Mouse (Mus musculus) ES-Bruce4 (cell line): ENCODE results near the gene Pde1c. TPM values are rescaled to one million over a fixed set of nuclear protein-coding genes. Genes with fewer than 3 reads are reported as not detected.

ENCODE experiments used
- H3K27ac ChIP-seq: 2 replicates; pipeline ENCODE4 v1.5.1; 2012; ENCODE audit warnings: low read length, inconsistent platforms; ENCODE audit not compliant: insufficient read depth
- H3K27me3 ChIP-seq: 2 replicates; pipeline ENCODE4 v1.6.1; 2012; ENCODE audit warnings: mild to moderate bottlenecking, low read length, inconsistent platforms; ENCODE audit not compliant: control insufficient read depth, poor library complexity, insufficient read depth, severe bottlenecking
- H3K36me3 ChIP-seq: 2 replicates; pipeline ENCODE4 v1.6.1; 2012; ENCODE audit warnings: inconsistent platforms, mild to moderate bottlenecking, low read length, moderate library complexity; ENCODE audit not compliant: control insufficient read depth, poor library complexity, insufficient read depth, severe bottlenecking
- H3K4me1 ChIP-seq: one replicate; pipeline ENCODE4 v1.8.1; 2011; ENCODE audit warnings: low read length; ENCODE audit not compliant: control insufficient read depth, insufficient read depth
- H3K4me3 ChIP-seq: 2 replicates; pipeline ENCODE4 v1.5.1; 2011; ENCODE audit warnings: low read depth, mild to moderate bottlenecking, low read length
- H3K9ac ChIP-seq: 2 replicates; pipeline ENCODE4 v1.6.1; 2012; ENCODE audit warnings: low read depth, mild to moderate bottlenecking, inconsistent platforms; ENCODE audit not compliant: poor library complexity, severe bottlenecking
- H3K9me3 ChIP-seq: replicated peaks from 2 replicates; pipeline ENCODE4 v1.6.1; 2012; ENCODE audit warnings: mild to moderate bottlenecking, low read length, inconsistent platforms; ENCODE audit not compliant: control insufficient read depth, poor library complexity, insufficient read depth, severe bottlenecking
- CTCF ChIP-seq: IDR thresholded peaks from one replicate; pipeline ENCODE4 v1.8.1; 2011; ENCODE audit warnings: low read depth, low read length
- EP300 ChIP-seq: IDR thresholded peaks from 2 replicates; pipeline ENCODE4 v1.6.1; 2011; ENCODE audit warnings: low read depth, low read length; ENCODE audit not compliant: insufficient read depth
- POLR2A ChIP-seq: IDR thresholded peaks from one replicate; pipeline ENCODE4 v1.8.1; 2011; ENCODE audit warnings: low read length; ENCODE audit not compliant: insufficient read depth
- polyA plus RNA-seq: library from polyadenylated mRNA; stranded (reverse); fragments of >200 nt; gene quantifications from 2 replicates; pipeline ENCODE4 v1.2.4, GENCODE M21; 2011; ENCODE audit warnings: low read depth; ENCODE audit not compliant: missing spikeins, insufficient read depth, insufficient read length

Pde1c gene
- polyA plus RNA-seq, 1 experiment, result 0.88 TPM

- no peak overlapping the region for H3K4me3 ChIP-seq
- no peaks in the 10 kb centered on the region for H3K9me3 ChIP-seq
- H3K4me1 ChIP-seq, result no peaks in the 10 kb centered on the region
- no peak overlapping the region for H3K27ac ChIP-seq
- TF ChIP-seq EP300 (no peak), POLR2A (no peak), CTCF (no peak)
- no peaks in the 10 kb centered on the region for H3K27me3 ChIP-seq
- H3K36me3 ChIP-seq, result no peaks in the 10 kb centered on the region
- no peak overlapping the region for H3K9ac ChIP-seq
These were observed 87.9 kb downstream of the Pde1c start for GRCm38 (mm10) chr6:56480914-56481482.

DNA sequence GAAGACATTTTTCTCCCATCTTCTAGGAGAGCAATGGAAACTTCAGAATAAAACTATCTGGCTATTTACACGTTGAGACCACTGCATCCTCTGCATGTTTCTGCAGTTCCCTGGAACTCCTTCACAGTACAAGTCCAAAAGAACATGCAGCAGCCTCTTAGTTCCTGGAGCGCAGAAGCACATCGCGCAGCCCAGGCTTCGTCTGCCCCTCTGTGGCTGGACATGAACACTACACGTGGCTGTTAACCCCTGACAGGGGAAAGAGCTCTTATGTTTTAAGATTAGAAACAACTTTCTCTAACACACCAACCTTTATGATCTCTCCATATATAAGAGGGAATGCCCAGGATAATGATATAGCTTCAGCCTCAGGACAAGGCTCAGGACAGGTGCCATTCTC, 92.3 kb downstream of the Pde1c start:
- Histone ChIP-seq H3K9me3 (no peaks in the 10 kb centered on the region), H3K4me3 (no peak overlapping the region), H3K27me3 (no peaks in the 10 kb centered on the region), H3K9ac (no peak overlapping the region), H3K4me1 (no peaks in the 10 kb centered on the region), H3K27ac (no peak overlapping the region), H3K36me3 (no peaks in the 10 kb centered on the region)
- TF ChIP-seq POLR2A (no peak), CTCF (peak; percentile 44), EP300 (no peak)

GRCm38 (mm10) chr6:56458098-56458497, 110.8 kb downstream of the Pde1c start:
- H3K4me1 ChIP-seq, result no peaks in the 10 kb centered on the region
- no peaks in the 10 kb centered on the region for H3K9me3 ChIP-seq
- H3K27me3 ChIP-seq, result no peaks in the 10 kb centered on the region
- no peaks in the 10 kb centered on the region for H3K36me3 ChIP-seq
- H3K27ac ChIP-seq, result no peak overlapping the region
- no peak overlapping the region for H3K4me3 ChIP-seq
- TF ChIP-seq EP300 (no peak), POLR2A (no peak), CTCF (no peak)
- no peak overlapping the region for H3K9ac ChIP-seq

GRCm38 (mm10) chr6:56447917-56448316, 121.0 kb downstream of the Pde1c start:
- Histone ChIP-seq H3K9me3 (no peaks in the 10 kb centered on the region), H3K27ac (no peak overlapping the region), H3K36me3 (no peaks in the 10 kb centered on the region), H3K4me1 (no peaks in the 10 kb centered on the region), H3K4me3 (no peak overlapping the region), H3K9ac (no peak overlapping the region), H3K27me3 (no peaks in the 10 kb centered on the region)
- no peak for TF ChIP-seq EP300
- no peak for TF ChIP-seq CTCF
- TF ChIP-seq POLR2A, result no peak

DNA sequence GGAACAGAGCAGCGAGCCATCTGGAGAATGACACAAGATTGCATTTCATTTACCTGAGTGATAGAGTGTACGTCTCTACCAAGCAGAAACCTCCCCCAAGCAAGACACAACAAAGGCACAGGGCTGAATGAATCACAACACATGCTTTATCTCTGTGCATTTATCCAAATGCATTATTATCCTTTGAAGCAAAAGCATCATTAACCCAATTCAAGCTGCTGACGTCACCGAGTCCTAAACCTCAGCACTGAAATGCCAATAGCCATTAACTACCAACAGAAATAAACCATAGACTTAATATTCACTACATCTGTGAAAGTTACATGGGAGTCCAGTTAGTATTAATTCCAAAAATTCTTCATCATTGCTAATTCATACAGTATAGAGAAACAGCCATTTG, 127.4 kb downstream of the Pde1c start:
- H3K9ac ChIP-seq, result no peak overlapping the region
- H3K27me3 ChIP-seq, result no peaks in the 10 kb centered on the region
- no peak overlapping the region for H3K4me3 ChIP-seq
- H3K36me3 ChIP-seq, result no peaks in the 10 kb centered on the region
- H3K4me1 ChIP-seq, result no peaks in the 10 kb centered on the region
- no peaks in the 10 kb centered on the region for H3K9me3 ChIP-seq
- no peak for TF ChIP-seq CTCF
- TF ChIP-seq EP300, result no peak
- TF ChIP-seq POLR2A, result no peak
- H3K27ac ChIP-seq, result no peak overlapping the region

DNA sequence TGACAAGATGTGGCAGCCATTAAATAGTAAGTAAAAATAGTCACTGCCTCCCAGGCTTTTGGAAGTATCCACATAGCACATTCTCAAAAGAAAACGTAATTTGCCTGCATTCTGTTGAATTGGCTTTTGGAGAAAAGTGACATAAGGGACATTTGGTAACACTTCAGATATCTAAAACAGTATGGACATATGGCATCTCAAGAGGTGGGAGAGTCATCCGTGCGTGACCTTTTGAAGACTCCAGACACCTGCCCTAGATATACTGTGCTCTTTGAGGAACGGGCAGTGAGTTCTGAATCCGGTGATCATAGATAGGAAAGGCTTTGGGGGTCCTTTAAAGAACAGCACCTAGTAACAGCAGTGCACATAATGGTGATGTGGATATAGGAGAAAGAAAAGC, 143.1 kb downstream of the Pde1c start:
- Histone ChIP-seq H3K36me3 (no peaks in the 10 kb centered on the region), H3K27me3 (no peaks in the 10 kb centered on the region), H3K4me1 (no peaks in the 10 kb centered on the region), H3K27ac (no peak overlapping the region), H3K9ac (no peak overlapping the region), H3K9me3 (no peaks in the 10 kb centered on the region), H3K4me3 (no peak overlapping the region)
- no peak for TF ChIP-seq EP300
- TF ChIP-seq POLR2A, result no peak
- no peak for TF ChIP-seq CTCF
